Mouse (Mus musculus): ENCODE results near the gene Tesk1.

DNA sequence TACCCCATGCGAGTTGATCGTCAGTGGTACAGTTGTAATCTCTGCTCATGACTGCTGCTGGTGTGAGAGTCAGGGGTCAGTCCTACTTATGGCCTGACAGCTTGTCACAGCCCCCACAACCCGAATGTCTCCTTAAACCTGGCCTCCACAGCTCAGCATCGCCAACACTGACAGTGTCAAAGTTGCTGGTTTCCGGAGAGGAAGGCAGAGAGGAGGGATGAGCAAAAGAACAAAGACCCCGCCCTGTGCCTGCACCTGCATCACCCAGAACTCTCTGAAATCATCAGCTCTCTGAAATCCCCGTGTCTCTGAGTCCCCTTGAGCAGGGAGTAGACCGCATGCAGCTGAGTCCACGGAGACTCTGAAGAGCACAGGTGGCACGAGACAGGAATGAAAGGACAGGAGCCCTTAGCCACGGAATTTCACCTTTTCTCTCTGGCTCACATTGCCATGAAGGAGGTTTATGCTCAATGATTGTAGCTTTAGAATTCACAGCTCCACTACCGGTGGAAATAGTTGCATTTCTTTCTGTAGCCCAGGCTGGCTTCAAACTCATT is 41.9 kb downstream of the Tesk1 start, which contains the start of gene Sit1:
- TF ChIP-seq CTCF (IDR thresholded peaks at IDR 0.05; ENCODE audit: borderline replicate concordance, extremely low read depth, insufficient read depth, insufficient read length) (no peak), POLR2A (IDR thresholded peaks at IDR 0.05; ENCODE audit: borderline replicate concordance, extremely low read depth, insufficient read depth, insufficient read length, poor library complexity, severe bottlenecking) (no peak)

Data from brain, embryonic 14.5 days (tissue).